Mouse (Mus musculus) forebrain, embryonic 12.5 days (tissue): ENCODE measurements at regions not wholly inside any gene's neighbourhood (a gene's known extent, or its start where the extent isn't known, plus 50 kb on each side); places are given as distances from the start of the nearest gene placed in this dataset.

ENCODE experiments used
- ATAC-seq: fragments of 200-750 bp; cut with Nextera tagmentation; 2 replicates; pipeline ENCODE4 v1.8.0; 2017; ENCODE audit warnings: moderate TSS enrichment; ENCODE audit not compliant: low FRiP score
- H3K27ac ChIP-seq: fragments of 300-500 bp; sonication (generic); 2 replicates; pipeline ENCODE4 v1.5.1; 2016; ENCODE audit warnings: mild to moderate bottlenecking
- H3K27me3 ChIP-seq: fragments of 300-500 bp; sonication (generic); 2 replicates; pipeline ENCODE4 v1.6.1; 2016; ENCODE audit warnings: mild to moderate bottlenecking
- H3K36me3 ChIP-seq: fragments of 300-500 bp; sonication (generic); replicated peaks from 2 replicates; pipeline ENCODE4 v1.6.1; 2016; ENCODE audit warnings: mild to moderate bottlenecking
- H3K4me1 ChIP-seq: fragments of 300-500 bp; sonication (generic); 2 replicates; pipeline ENCODE4 v1.6.1; 2016
- H3K4me2 ChIP-seq: fragments of 300-500 bp; sonication (generic); 2 replicates; pipeline ENCODE4 v1.6.1; 2016; ENCODE audit warnings: mild to moderate bottlenecking, moderate library complexity
- H3K4me3 ChIP-seq: fragments of 300-500 bp; sonication (generic); replicated peaks from 2 replicates; pipeline ENCODE4 v1.5.1; 2016; ENCODE audit warnings: mild to moderate bottlenecking
- H3K9ac ChIP-seq: fragments of 300-500 bp; sonication (generic); 2 replicates; pipeline ENCODE4 v1.6.1; 2016; ENCODE audit warnings: mild to moderate bottlenecking
- H3K9me3 ChIP-seq: fragments of 300-500 bp; sonication (generic); 2 replicates; pipeline ENCODE4 v1.6.1; 2016
- WGBS: fragments of 180-500 bp; shearing (Covaris S2); methylation state at CpG from one replicate; pipeline ENCODE4 v1.1.7; 2016; 5-methylcytosine and 5-hydroxymethylcytosine counted together

- H3K4me1 ChIP-seq = no peaks in the 10 kb centered on the region
- no peaks in the 10 kb centered on the region for H3K27me3 ChIP-seq
- ATAC-seq = no peak
- no peak overlapping the region for H3K4me2 ChIP-seq
- no peak overlapping the region for H3K9ac ChIP-seq
- H3K4me3 ChIP-seq = no peak overlapping the region
- no peaks in the 10 kb centered on the region for H3K9me3 ChIP-seq
- H3K27ac ChIP-seq = no peak overlapping the region
- no peaks in the 10 kb centered on the region for H3K36me3 ChIP-seq
These were observed 206.9 kb downstream of the Fndc1 start for GRCm38 (mm10) chr17:7620166-7620565.

GRCm38 (mm10) chr17:7619641-7620040 lies 207.5 kb downstream of the Fndc1 start:
- Histone ChIP-seq H3K4me2 (no peak overlapping the region), H3K4me3 (no peak overlapping the region), H3K9ac (no peak overlapping the region), H3K4me1 (no peaks in the 10 kb centered on the region), H3K36me3 (no peaks in the 10 kb centered on the region), H3K9me3 (no peaks in the 10 kb centered on the region), H3K27ac (no peak overlapping the region), H3K27me3 (no peaks in the 10 kb centered on the region)
- 74% methylated on average over 5 of the region's 5 CpGs for WGBS
- no peak for ATAC-seq

- Histone ChIP-seq H3K36me3 (no peaks in the 10 kb centered on the region), H3K4me1 (peaks cover 3% of the 10 kb centered on the region; the same call in 1 of the 2 replicates), H3K9me3 (no peaks in the 10 kb centered on the region), H3K27ac (no peak overlapping the region), H3K9ac (no peak overlapping the region), H3K4me2 (no peak overlapping the region), H3K27me3 (no peaks in the 10 kb centered on the region), H3K4me3 (no peak overlapping the region)
- no peak for ATAC-seq
- WGBS = 74% methylated on average over 11 of the region's 11 CpGs
These were observed 219.1 kb downstream of the Fndc1 start for GRCm38 (mm10) chr17:7608046-7608445.

GRCm38 (mm10) chr17:7607431-7607830 lies 219.7 kb downstream of the Fndc1 start:
- 82% methylated on average over 4 of the region's 4 CpGs for WGBS

GRCm38 (mm10) chr17:7604813-7605504 lies 219.7 kb upstream of the Unc93a2 start:
- Histone ChIP-seq H3K27me3 (no peaks in the 10 kb centered on the region), H3K27ac (no peak overlapping the region)
- WGBS = 34% methylated on average over 5 of the region's 5 CpGs

More at GRCm38 (mm10) chr17:7607431-7607830, 219.7 kb downstream of the Fndc1 start:
- Histone ChIP-seq H3K9ac (no peak overlapping the region), H3K27me3 (no peaks in the 10 kb centered on the region), H3K4me3 (no peak overlapping the region), H3K36me3 (no peaks in the 10 kb centered on the region), H3K4me2 (no peak overlapping the region), H3K4me1 (peaks cover 3% of the 10 kb centered on the region; the same call in 1 of the 2 replicates), H3K27ac (no peak overlapping the region), H3K9me3 (no peaks in the 10 kb centered on the region)
- ATAC-seq = no peak

GRCm38 (mm10) chr17:7604096-7604495 lies 218.8 kb upstream of the Unc93a2 start:
- Histone ChIP-seq H3K9me3 (no peaks in the 10 kb centered on the region), H3K27me3 (no peaks in the 10 kb centered on the region), H3K4me2 (no peak overlapping the region), H3K4me1 (peaks cover 3% of the 10 kb centered on the region; the same call in 1 of the 2 replicates), H3K9ac (no peak overlapping the region), H3K27ac (no peak overlapping the region), H3K36me3 (no peaks in the 10 kb centered on the region), H3K4me3 (no peak overlapping the region)
- WGBS = 85% methylated on average over 3 of the region's 3 CpGs
- no peak for ATAC-seq

More at GRCm38 (mm10) chr17:7604813-7605504, 219.7 kb upstream of the Unc93a2 start:
- ATAC-seq = no peak
- Histone ChIP-seq H3K9ac (no peak overlapping the region), H3K9me3 (no peaks in the 10 kb centered on the region), H3K36me3 (no peaks in the 10 kb centered on the region), H3K4me1 (peaks cover 3% of the 10 kb centered on the region; the same call in 1 of the 2 replicates), H3K4me3 (no peak overlapping the region), H3K4me2 (no peak overlapping the region)

GRCm38 (mm10) chr17:7600555-7600954 lies 215.3 kb upstream of the Unc93a2 start:
- H3K27me3 ChIP-seq = no peaks in the 10 kb centered on the region
- H3K27ac ChIP-seq = no peak overlapping the region
- H3K9me3 ChIP-seq = no peaks in the 10 kb centered on the region
- H3K4me1 ChIP-seq = peaks cover 3% of the 10 kb centered on the region; the same call in 1 of the 2 replicates
- H3K36me3 ChIP-seq = no peaks in the 10 kb centered on the region
- H3K4me3 ChIP-seq = no peak overlapping the region
- 90% methylated on average over 2 of the region's 2 CpGs for WGBS
- H3K9ac ChIP-seq = no peak overlapping the region
- no peak overlapping the region for H3K4me2 ChIP-seq
- no peak for ATAC-seq

- ATAC-seq = no peak
- WGBS = 55% methylated on average over 2 of the region's 2 CpGs
- Histone ChIP-seq H3K9me3 (no peaks in the 10 kb centered on the region), H3K4me2 (no peak overlapping the region), H3K4me1 (no peaks in the 10 kb centered on the region), H3K27ac (no peak overlapping the region), H3K4me3 (no peak overlapping the region), H3K27me3 (no peaks in the 10 kb centered on the region), H3K9ac (no peak overlapping the region), H3K36me3 (no peaks in the 10 kb centered on the region)
These were observed 212.2 kb upstream of the Unc93a2 start for GRCm38 (mm10) chr17:7597481-7597880.

- H3K4me2 ChIP-seq = no peak overlapping the region
- no peaks in the 10 kb centered on the region for H3K36me3 ChIP-seq
- 49% methylated on average over 3 of the region's 3 CpGs for WGBS
- H3K4me1 ChIP-seq = no peaks in the 10 kb centered on the region
- no peak for ATAC-seq
- H3K9ac ChIP-seq = no peak overlapping the region
- H3K27ac ChIP-seq = no peak overlapping the region
- H3K4me3 ChIP-seq = no peak overlapping the region
- no peaks in the 10 kb centered on the region for H3K9me3 ChIP-seq
- no peaks in the 10 kb centered on the region for H3K27me3 ChIP-seq
These were observed 209.5 kb upstream of the Unc93a2 start for GRCm38 (mm10) chr17:7594801-7595200.

GRCm38 (mm10) chr17:7592491-7592890 lies 207.2 kb upstream of the Unc93a2 start:
- no peak overlapping the region for H3K27ac ChIP-seq
- 90% methylated on average over 4 of the region's 4 CpGs for WGBS
- H3K9ac ChIP-seq = no peak overlapping the region
- no peaks in the 10 kb centered on the region for H3K27me3 ChIP-seq
- H3K4me1 ChIP-seq = no peaks in the 10 kb centered on the region
- no peaks in the 10 kb centered on the region for H3K9me3 ChIP-seq
- no peak overlapping the region for H3K4me3 ChIP-seq
- no peaks in the 10 kb centered on the region for H3K36me3 ChIP-seq
- no peak overlapping the region for H3K4me2 ChIP-seq
- no peak for ATAC-seq

- Histone ChIP-seq H3K4me3 (no peak overlapping the region), H3K27ac (no peak overlapping the region), H3K9me3 (no peaks in the 10 kb centered on the region), H3K4me2 (no peak overlapping the region), H3K4me1 (no peaks in the 10 kb centered on the region), H3K27me3 (no peaks in the 10 kb centered on the region), H3K9ac (no peak overlapping the region), H3K36me3 (no peaks in the 10 kb centered on the region)
- ATAC-seq = no peak
- 81% methylated on average over 4 of the region's 4 CpGs for WGBS
These were observed 197.7 kb upstream of the Unc93a2 start for GRCm38 (mm10) chr17:7582866-7583398.

- H3K9ac ChIP-seq = no peak overlapping the region
- no peak overlapping the region for H3K27ac ChIP-seq
- H3K4me2 ChIP-seq = no peak overlapping the region
- H3K36me3 ChIP-seq = no peaks in the 10 kb centered on the region
- no peaks in the 10 kb centered on the region for H3K9me3 ChIP-seq
- H3K27me3 ChIP-seq = no peaks in the 10 kb centered on the region
- H3K4me1 ChIP-seq = no peaks in the 10 kb centered on the region
- no peak for ATAC-seq
- no peak overlapping the region for H3K4me3 ChIP-seq
- WGBS = 93% methylated on average over 4 of the region's 4 CpGs
These were observed 193.8 kb upstream of the Unc93a2 start for GRCm38 (mm10) chr17:7579031-7579430.

- Histone ChIP-seq H3K4me1 (no peaks in the 10 kb centered on the region), H3K9me3 (no peaks in the 10 kb centered on the region), H3K4me2 (no peak overlapping the region), H3K4me3 (no peak overlapping the region), H3K27me3 (no peaks in the 10 kb centered on the region), H3K27ac (no peak overlapping the region), H3K36me3 (no peaks in the 10 kb centered on the region), H3K9ac (no peak overlapping the region)
- 95% methylated on average over 8 of the region's 8 CpGs for WGBS
- no peak for ATAC-seq
These were observed 192.7 kb upstream of the Unc93a2 start for GRCm38 (mm10) chr17:7578003-7578402.
